Mouse (Mus musculus) limb, embryonic 14.5 days (tissue): ENCODE results near the gene B3gnt5. TPM values are rescaled to one million over a fixed set of nuclear protein-coding genes. Genes with fewer than 3 reads are reported as not detected.

Experiments used
- ATAC-seq: fragments of 200-750 bp; cut with Nextera tagmentation; 2 replicates; pipeline ENCODE4 v1.8.0; 2017; ENCODE audit warnings: low read depth, moderate number of reproducible peaks, moderate TSS enrichment; ENCODE audit not compliant: low FRiP score
- DNase-seq: peaks from one replicate; pipeline ENCODE4 v3.0.0-alpha.2; 2015; ENCODE audit warnings: low spot score
- H3K27ac ChIP-seq: fragments of 300-500 bp; sonication (generic); replicated peaks from 2 replicates; pipeline ENCODE4 v1.5.1; 2014; ENCODE audit warnings: low read depth, mild to moderate bottlenecking, low read length, moderate library complexity, mixed read lengths
- H3K27me3 ChIP-seq: fragments of 300-500 bp; sonication (generic); 2 replicates; pipeline ENCODE4 v1.6.1; 2014; ENCODE audit warnings: low read length, mixed read lengths; ENCODE audit not compliant: control insufficient read depth, insufficient read depth
- H3K36me3 ChIP-seq: fragments of 300-500 bp; sonication (generic); 2 replicates; pipeline ENCODE4 v1.6.1; 2014; ENCODE audit warnings: mild to moderate bottlenecking, low read length, moderate library complexity, mixed read lengths; ENCODE audit not compliant: control insufficient read depth, insufficient read depth
- H3K4me1 ChIP-seq: fragments of 300-500 bp; sonication (generic); 2 replicates; pipeline ENCODE4 v1.6.1; 2014; ENCODE audit warnings: antibody characterized with exemption, low read length, mixed read lengths; ENCODE audit not compliant: control insufficient read depth, insufficient read depth
- H3K4me2 ChIP-seq: fragments of 300-500 bp; sonication (generic); replicated peaks from 2 replicates; pipeline ENCODE4 v1.6.1; 2014; ENCODE audit warnings: low read depth, mild to moderate bottlenecking, low read length, moderate library complexity; ENCODE audit not compliant: severe bottlenecking
- H3K4me3 ChIP-seq: fragments of 300-500 bp; sonication (generic); replicated peaks from 2 replicates; pipeline ENCODE4 v1.5.1; 2014; ENCODE audit warnings: low read length
- H3K9ac ChIP-seq: fragments of 300-500 bp; sonication (generic); 2 replicates; pipeline ENCODE4 v1.6.1; 2014; ENCODE audit warnings: mild to moderate bottlenecking, low read depth, low read length, moderate library complexity; ENCODE audit not compliant: severe bottlenecking
- H3K9me3 ChIP-seq: fragments of 300-500 bp; sonication (generic); 2 replicates; pipeline ENCODE4 v1.6.1; 2016; ENCODE audit warnings: low read length; ENCODE audit not compliant: control insufficient read depth
- POLR2A ChIP-seq: fragments of 200-500 bp; IDR thresholded peaks from 2 replicates; pipeline ENCODE4 v1.8.0; 2012; ENCODE audit warnings: inconsistent platforms, mild to moderate bottlenecking, moderate library complexity, borderline replicate concordance; ENCODE audit not compliant: insufficient read depth, insufficient read length; ENCODE audit errors: extremely low read depth
- WGBS: fragments of 180-500 bp; shearing (Covaris S2); extraction: QIAGEN DNeasy Blood & Tissue Kit; methylation state at CpG from one replicate; pipeline ENCODE4 v1.1.7; 2014; 5-methylcytosine and 5-hydroxymethylcytosine counted together
- polyA plus RNA-seq, 2 experiments: library from polyadenylated mRNA; depleted of rRNA in 1 of 2; stranded (reverse) in 1 of 2; unstranded in 1 of 2; fragments of >200 nt; fragmentation: Nextera tagmentation in 1 of 2; extraction: Ambion mirVana in 1 of 2; gene quantifications; 2 replicates each; pipeline versions ENCODE4 v1.2.1 to v1.2.3; 2012 to 2014

Gene B3gnt5
- polyA plus RNA-seq, 2 experiments = 8.8 to 21.2 TPM

DNA sequence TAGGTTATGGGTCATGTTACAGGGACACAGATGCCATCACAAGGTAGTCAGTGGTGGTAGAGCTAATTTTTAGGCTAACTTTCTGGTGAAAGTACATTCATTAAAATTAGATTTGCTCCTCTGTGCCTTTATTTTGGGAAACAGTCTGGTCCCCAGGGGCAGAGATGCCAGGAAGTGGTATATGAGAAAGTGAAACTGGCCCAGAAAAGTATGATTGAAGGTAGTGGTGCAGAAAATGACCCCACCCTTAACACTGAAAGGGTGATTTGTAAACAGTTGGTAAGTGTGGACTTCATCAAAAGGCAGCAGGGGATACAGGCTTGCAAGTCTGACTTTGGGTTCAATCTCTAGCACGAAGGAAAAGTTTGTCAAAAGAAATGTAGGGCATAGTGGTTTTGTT, 1.7 kb downstream of the B3gnt5 start:
- no peak for TF ChIP-seq POLR2A
- H3K27me3 ChIP-seq = no peaks in the 10 kb centered on the region
- peak overlapping the region; percentile 87 for H3K9ac ChIP-seq
- H3K4me2 ChIP-seq = peak overlapping the region; percentile 71
- H3K4me3 ChIP-seq = peak overlapping the region; percentile 56
- ATAC-seq (no peak), DNase-seq (no peak)
- H3K36me3 ChIP-seq = peaks cover 19% of the 10 kb centered on the region
- H3K9me3 ChIP-seq = no peaks in the 10 kb centered on the region
- WGBS = 53% methylated on average over 1 of the region's 1 CpGs
- no peak overlapping the region for H3K27ac ChIP-seq
- H3K4me1 ChIP-seq = peaks cover 6% of the 10 kb centered on the region

DNA sequence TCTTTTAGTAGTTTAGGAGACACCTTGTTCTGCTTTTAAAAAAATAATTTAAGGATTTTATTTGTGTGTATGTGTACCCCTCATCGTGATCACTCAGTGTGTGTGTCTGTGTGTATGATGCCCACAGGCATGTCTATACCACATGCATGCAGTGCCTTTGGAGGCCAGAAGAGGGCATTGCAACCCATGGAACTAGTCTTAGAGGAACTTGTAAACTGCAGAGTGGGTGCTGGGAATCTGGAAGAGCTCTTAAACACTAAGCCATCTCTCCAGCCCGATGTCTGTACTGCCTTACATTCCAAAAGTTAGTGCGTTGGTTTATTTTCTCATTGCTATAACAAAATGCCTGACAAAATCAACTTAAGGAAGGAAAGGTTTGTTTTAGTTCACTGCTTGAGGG, 6.1 kb downstream of the B3gnt5 start:
- Histone ChIP-seq H3K27ac (no peak overlapping the region), H3K4me2 (no peak overlapping the region), H3K9ac (no peak overlapping the region), H3K9me3 (no peaks in the 10 kb centered on the region), H3K4me1 (peaks cover 6% of the 10 kb centered on the region), H3K27me3 (no peaks in the 10 kb centered on the region), H3K4me3 (no peak overlapping the region), H3K36me3 (peaks cover 52% of the 10 kb centered on the region)
- no peak for TF ChIP-seq POLR2A
- WGBS = 97% methylated on average over 3 of the region's 3 CpGs
- no peak for DNase-seq
- no peak for ATAC-seq

DNA sequence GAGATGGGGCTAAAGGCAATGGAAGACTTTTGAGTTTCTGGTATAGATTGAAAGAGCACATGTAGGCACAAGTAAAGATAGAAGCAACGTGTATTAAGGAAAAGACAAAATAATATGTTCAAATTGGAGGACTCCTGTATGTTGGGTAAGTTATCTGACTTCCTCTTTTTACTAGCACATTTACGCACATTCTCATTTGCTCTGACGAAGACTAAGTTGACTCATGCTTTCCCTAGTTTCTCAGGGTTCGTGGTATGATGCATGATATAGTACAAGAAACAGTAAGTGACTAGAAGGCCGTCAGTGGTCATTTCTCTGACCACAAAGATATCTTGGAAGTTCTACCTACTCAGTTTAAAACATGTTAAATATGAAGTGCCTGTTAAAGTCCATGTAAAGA, 8.0 kb downstream of the B3gnt5 start:
- no peak for TF ChIP-seq POLR2A
- Histone ChIP-seq H3K27me3 (no peaks in the 10 kb centered on the region), H3K27ac (no peak overlapping the region), H3K9ac (no peak overlapping the region), H3K4me3 (no peak overlapping the region), H3K9me3 (no peaks in the 10 kb centered on the region), H3K4me1 (no peaks in the 10 kb centered on the region), H3K4me2 (no peak overlapping the region), H3K36me3 (peaks cover 54% of the 10 kb centered on the region)
- WGBS = 94% methylated on average over 5 of the region's 5 CpGs
- ATAC-seq (no peak), DNase-seq (no peak)

DNA sequence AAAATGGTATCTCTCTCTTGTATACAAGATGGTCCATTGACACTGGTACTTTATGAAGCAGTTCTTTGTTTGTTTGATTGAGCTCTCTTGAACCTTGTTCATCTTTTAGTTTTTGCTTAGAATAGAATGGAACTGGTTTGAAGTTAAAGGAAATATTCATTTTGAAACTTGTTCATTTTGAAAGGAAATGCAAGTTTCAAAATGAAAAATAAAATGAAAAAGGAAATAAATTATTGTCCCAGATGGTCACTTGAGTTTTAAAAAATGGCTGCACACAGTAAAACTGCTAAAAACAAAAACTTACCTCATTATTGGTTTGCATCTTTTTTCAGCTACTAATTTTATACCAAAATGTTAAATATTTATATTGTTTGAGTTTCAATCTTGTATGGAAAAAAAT, 12.0 kb downstream of the B3gnt5 start:
- TF ChIP-seq POLR2A = no peak
- H3K27me3 ChIP-seq = no peaks in the 10 kb centered on the region
- no peak overlapping the region for H3K4me3 ChIP-seq
- H3K4me1 ChIP-seq = no peaks in the 10 kb centered on the region
- H3K9ac ChIP-seq = no peak overlapping the region
- no peak overlapping the region for H3K27ac ChIP-seq
- no peak for DNase-seq
- H3K4me2 ChIP-seq = no peak overlapping the region
- ATAC-seq = no peak
- H3K36me3 ChIP-seq = peaks cover 32% of the 10 kb centered on the region
- H3K9me3 ChIP-seq = no peaks in the 10 kb centered on the region

DNA sequence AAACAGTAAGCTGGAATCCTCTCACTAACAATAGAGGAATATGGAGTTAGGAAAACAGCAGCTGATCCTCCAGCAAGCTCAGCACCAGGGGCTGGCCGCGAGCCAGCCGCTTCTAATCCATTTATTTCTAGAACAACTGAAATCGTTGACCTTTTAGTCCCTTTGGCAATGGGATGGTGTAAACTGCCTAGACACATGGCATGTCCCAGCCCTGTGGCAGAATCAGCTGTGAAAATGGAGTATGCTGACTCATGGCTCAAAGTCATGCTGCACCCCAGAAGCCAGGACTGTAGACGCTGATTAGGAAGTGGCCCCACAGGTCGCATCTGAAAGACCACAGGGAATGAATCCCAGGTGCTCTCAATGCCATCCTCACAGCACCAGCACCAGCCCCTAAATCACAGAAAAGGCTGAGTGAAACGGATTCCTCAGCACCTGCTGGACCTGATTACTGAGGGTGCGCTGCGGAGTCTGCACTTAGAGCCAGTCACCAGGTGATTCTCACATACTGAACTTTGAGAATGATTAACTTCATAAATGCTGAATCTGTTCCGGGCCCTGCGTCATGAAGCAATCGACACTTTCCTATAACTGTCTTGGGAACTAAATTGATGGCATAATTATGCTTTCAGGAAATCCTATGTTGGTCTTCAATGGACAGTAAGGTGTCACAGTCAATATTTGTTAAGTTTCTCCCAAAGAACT, 26.5 kb downstream of the B3gnt5 start:
- Histone ChIP-seq H3K27me3 (no peaks in the 10 kb centered on the region), H3K36me3 (no peaks in the 10 kb centered on the region), H3K27ac (no peak overlapping the region), H3K9ac (no peak overlapping the region), H3K4me3 (no peak overlapping the region), H3K4me1 (no peaks in the 10 kb centered on the region), H3K4me2 (no peak overlapping the region), H3K9me3 (no peaks in the 10 kb centered on the region)
- 63% methylated on average over 12 of the region's 12 CpGs for WGBS
- TF ChIP-seq POLR2A = no peak
- peak; percentile 45 for DNase-seq
- ATAC-seq = no peak
